Mouse (Mus musculus) gastrocnemius, postnatal 25 days (tissue): Measurements from ENCODE around the gene Ndufa11. TPM values are rescaled to one million over a fixed set of nuclear protein-coding genes. Genes with fewer than 3 reads are reported as not detected.

ENCODE experiments used
- DNase-seq: peaks from one replicate; pipeline ENCODE4 v3.0.0; 2022
- total RNA-seq, 2 experiments: library from RNA; stranded (reverse); gene quantifications; 1 replicate in 1 of 2; 2 replicates in 1 of 2; pipeline ENCODE4 v1.2.3; 2021

The Ndufa11 gene
- total RNA-seq, 2 experiments from 2014 or later: 459 to 461 TPM

DNA sequence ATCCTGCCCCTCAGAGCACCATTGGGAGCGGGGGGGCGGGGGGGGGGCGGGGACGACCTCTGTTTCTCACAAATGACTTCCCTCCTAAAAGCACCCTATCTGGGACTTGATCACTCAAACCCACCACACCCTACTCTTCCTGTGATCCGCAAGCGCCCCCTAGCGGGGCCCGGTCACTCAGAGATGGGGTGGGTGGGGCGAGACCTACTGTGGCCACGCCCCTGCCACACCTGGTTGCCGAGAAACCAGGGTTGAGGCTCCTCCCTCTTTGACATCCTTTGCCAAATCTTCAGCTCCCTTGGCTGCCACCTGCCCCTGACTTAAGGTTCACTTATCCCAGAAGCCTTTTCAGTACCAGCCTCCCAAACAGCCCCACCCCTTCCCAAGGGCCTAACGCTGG lies 40.6 kb downstream of the Ndufa11 start:
- peak; percentile 55 for DNase-seq

- no peak for DNase-seq
These were observed 41.7 kb downstream of the Ndufa11 start for GRCm38 (mm10) chr17:56759261-56759660.

- no peak for DNase-seq
These were observed 43.5 kb downstream of the Ndufa11 start for GRCm38 (mm10) chr17:56761077-56761476.

DNA sequence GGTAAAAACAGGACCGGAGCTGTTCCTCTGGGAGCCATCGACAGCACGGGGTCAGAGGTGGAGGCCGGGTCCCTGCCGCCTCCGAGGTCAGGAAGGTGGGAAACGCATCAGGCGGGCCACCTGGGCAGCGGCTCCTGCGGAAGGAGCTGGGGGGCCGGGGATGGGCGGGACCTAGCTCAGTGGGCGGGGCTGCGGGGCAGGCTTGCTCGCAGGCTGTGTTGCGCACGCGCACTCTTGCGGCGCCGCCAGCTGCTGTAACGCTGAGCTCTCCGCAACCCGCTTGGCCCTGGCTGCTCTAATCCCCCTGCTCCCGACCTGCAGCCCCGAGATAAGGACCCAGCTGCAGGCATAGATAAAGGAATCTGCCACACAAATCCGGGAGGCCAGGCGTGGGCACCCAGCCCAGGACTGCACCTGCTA lies 44.4 kb downstream of the Ndufa11 start:
- DNase-seq: peak; percentile 86

GRCm38 (mm10) chr17:56762769-56763731 lies 45.5 kb downstream of the Ndufa11 start:
- no peak for DNase-seq

DNA sequence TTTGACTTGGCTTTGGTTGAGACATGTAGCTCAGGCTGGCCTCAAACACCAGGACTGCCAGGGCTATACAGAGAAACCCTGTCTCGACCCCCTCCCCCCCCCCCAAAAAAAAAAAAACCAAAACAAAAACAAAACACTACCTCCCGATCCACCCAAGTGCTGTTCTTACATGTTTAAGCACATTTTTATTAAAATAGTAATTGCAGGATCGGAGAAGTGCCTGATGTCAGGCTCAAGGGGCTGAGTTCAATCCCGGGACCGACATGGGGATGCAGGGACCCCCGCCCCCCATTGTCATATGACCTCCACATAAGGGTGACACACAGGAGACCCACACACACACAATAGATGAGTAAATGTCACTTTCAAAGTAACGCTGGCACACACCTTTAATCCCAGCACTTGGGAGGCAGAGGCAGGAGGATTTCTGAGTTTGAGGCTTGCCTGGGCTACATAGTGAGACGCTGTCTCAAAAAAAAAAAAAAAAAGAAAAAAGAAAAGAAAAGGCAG lies 46.2 kb downstream of the Ndufa11 start:
- no peak for DNase-seq

DNA sequence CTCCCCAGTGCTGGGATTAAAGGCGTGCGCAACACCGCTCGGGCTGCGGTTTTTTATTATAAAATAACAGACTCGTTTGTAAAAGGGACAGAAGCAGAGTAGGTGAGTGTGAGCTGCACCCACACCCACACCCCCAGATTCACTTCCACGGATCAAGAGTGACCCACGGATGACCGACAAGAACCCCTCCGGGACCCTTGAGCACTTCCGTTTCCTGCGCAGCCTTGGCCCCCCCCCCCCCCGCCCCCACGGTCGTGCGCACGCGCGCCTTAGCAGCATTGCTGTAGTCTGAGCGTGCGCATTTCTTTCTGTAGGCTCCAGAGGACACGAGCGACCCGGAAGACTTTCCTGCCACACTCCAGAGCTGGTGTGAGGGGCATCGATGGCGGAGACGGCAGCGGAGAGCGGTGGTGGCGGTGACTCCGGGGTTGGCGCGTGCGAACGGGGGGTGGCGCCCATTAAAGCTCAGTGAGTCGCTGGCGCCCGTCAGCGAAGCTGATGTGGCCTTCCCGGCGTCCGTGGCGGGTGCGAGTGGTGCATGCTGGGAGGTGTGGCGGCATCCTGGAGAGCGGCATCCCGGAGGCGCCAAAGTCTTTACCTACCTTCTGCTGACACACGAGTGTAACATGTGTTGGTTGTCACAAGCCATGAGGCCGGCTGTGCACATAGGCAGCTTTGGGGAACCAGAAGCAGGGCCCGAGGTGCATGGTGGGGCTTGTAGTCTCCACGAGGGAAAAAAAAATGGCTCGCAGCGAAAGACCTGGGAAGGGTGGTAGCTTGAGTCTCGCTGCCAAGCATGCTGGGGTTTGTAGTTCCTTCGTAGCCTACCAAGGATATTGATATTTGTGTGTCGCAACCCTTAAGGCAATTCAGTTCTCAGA lies 47.1 kb downstream of the Ndufa11 start, which contains the start of gene Dus3l:
TSS of gene Dus3l (plus strand) at position 284 of the 881 bp plus-strand sequence.
- peak; percentile 88 for DNase-seq

- no peak for DNase-seq
These were observed 47.9 kb downstream of the Ndufa11 start for GRCm38 (mm10) chr17:56765431-56765830.

- DNase-seq: no peak
These were observed 49.3 kb downstream of the Ndufa11 start for GRCm38 (mm10) chr17:56766631-56767405.

- no peak for DNase-seq
These were observed 50.1 kb downstream of the Ndufa11 start for GRCm38 (mm10) chr17:56767531-56768135.

DNA sequence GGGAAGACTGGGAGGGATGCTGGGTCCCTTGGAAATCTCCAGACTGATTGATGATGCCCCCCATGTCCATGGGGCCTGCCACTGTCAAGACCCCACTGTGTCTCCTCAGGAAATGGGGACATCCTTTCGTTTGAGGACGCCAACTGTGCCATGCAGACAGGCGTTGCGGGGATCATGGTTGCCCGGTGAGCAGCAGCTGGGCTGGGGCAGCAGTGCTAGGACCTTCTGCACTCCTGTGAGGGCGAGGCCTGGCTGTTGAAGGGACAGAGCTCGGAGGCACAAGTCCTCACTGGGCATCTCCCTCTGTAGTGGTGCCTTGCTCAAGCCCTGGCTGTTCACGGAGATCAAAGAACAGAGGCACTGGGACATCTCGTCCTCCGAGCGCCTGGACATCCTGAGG lies 51.4 kb downstream of the Ndufa11 start:
- no peak for DNase-seq

DNA sequence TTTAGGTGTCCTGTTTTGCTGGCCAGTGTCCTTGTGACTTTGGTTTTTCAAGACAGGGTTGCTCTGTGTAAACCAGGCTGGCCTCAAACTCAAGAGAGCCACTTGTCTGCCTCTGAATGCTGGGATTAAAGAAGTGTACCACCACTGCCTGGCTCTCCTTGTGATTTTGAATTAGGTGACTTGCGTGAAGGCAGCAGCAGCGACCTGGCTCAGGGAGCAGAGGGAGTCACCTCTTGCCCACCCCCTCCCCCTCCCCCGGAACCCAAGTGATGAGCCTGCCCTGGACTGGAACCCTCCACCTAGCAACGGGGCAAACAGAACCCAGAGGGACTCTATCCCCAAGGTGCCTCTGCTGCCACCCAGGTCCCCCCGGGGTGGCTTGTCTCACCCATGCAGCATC lies 52.4 kb downstream of the Ndufa11 start, which contains the start of gene Prr22:
TSS of gene Prr22 (plus strand) at position 301 of the 400 bp plus-strand sequence.
- no peak for DNase-seq

Other genes starting within 250 kb of the Ndufa11 start
- 10 to 100 TPM; 37.7 to 39.6 TPM for gene Ptprs, start 241.3 kb upstream of the Ndufa11 start, total RNA-seq
- not detected for gene Znrf4, start 205.3 kb upstream of the Ndufa11 start, total RNA-seq
- under 1 TPM; 0.43 to 0.78 TPM for gene Gm20219, start 163.4 kb upstream of the Ndufa11 start, total RNA-seq
- gene Safb2, start 133.2 kb upstream of the Ndufa11 start, total RNA-seq: 10 to 100 TPM; 29.7 to 35.6 TPM
- 10 to 100 TPM; 36.8 to 43.8 TPM for gene Safb, start 132.9 kb upstream of the Ndufa11 start, total RNA-seq
- 100 to 1,000 TPM; 147 to 152 TPM for gene 2410015M20Rik, start 108.0 kb upstream of the Ndufa11 start, total RNA-seq
- gene Rpl36, start 104.4 kb upstream of the Ndufa11 start, total RNA-seq: 100 to 1,000 TPM; 502 to 523 TPM
- 10 to 100 TPM; 53.4 to 64.4 TPM for gene Lonp1, start 90.9 kb upstream of the Ndufa11 start, total RNA-seq
- not detected for gene Catsperd, start 89.6 kb upstream of the Ndufa11 start, total RNA-seq
- 10 to 100 TPM; 32.8 to 34.2 TPM for gene Ranbp3, start 44.5 kb upstream of the Ndufa11 start, total RNA-seq
- 1 to 10 TPM; 3.3 to 3.5 TPM for gene Vmac, start 255 bp downstream of the Ndufa11 start, total RNA-seq
- gene Nrtn, start 39.8 kb downstream of the Ndufa11 start, total RNA-seq: 1 to 10 TPM; 1.9 to 3.1 TPM
- gene Dus3l, start 47.0 kb downstream of the Ndufa11 start, total RNA-seq: 10 to 100 TPM; 12.4 to 14.5 TPM
- gene Prr22, start 52.5 kb downstream of the Ndufa11 start, total RNA-seq: under 1 TPM in 1 of 2 experiments, not detected in 1; 0.33 TPM
- 1 to 10 TPM; 3.0 to 4.1 TPM for gene Rfx2, start 113.2 kb downstream of the Ndufa11 start, total RNA-seq
- gene Acsbg2, start 156.7 kb downstream of the Ndufa11 start, total RNA-seq: not detected
- not detected for gene 1700061G19Rik, start 157.7 kb downstream of the Ndufa11 start, total RNA-seq
- 10 to 100 TPM; 16.0 to 16.5 TPM for gene Mllt1, start 217.6 kb downstream of the Ndufa11 start, total RNA-seq